Mouse (Mus musculus) lung, postnatal 0 days (tissue): Measurements from ENCODE around the gene Rbpj.

ENCODE experiments used
- CTCF ChIP-seq: IDR thresholded peaks from 2 replicates; pipeline ENCODE4 v1.5.1; 2016; ENCODE audit warnings: antibody characterized with exemption, mild to moderate bottlenecking
- EP300 ChIP-seq: IDR thresholded peaks from 2 replicates; pipeline ENCODE4 v1.6.1; 2016; ENCODE audit warnings: antibody characterized with exemption, mild to moderate bottlenecking, control low read depth

GRCm38 (mm10) chr5:53507371-53507770 lies 41.4 kb downstream of the Rbpj start:
- no peak for TF ChIP-seq EP300
- no peak for TF ChIP-seq CTCF
